Mouse (Mus musculus): ENCODE results near the gene Lefty1. TPM values are rescaled to one million over a fixed set of nuclear protein-coding genes. Genes with fewer than 3 reads are reported as not detected.

Lefty1 gene
- polyA plus RNA-seq, 2 experiments: 4.9 to 9.5 TPM

GRCm38 (mm10) chr1:180941726-180942125 is 6.9 kb downstream of the Lefty1 start:
- peaks cover 41 to 48% of the 10 kb centered on the region in 2 experiments for H3K4me1 ChIP-seq (replicated peaks; ENCODE audit: control insufficient read depth in 2 of 2, insufficient read depth in 2 of 2, low read length in 1 of 2)
- peak overlapping the region; percentile 84 for H3K27ac ChIP-seq
- DNase-seq (ENCODE audit: low read depth in 3 of 3, low spot score in 3 of 3): no peak
- 4% methylated on average over 18 of the region's 18 CpGs for WGBS (ENCODE audit: insufficient replicate concordance)
- H3K4me2 ChIP-seq (ENCODE audit: low read depth): peak overlapping the region; percentile 100
- peak; percentile 7; the same call in 1 of the 2 replicates for ATAC-seq (ENCODE audit: insufficient read depth)
- H3K9me3 ChIP-seq (ENCODE audit: control insufficient read depth, low read length): no peaks in the 10 kb centered on the region
- peak overlapping the region; percentile 95 for H3K9ac ChIP-seq (replicated peaks)
- peak overlapping the region; percentile 65 to 98 for H3K4me3 ChIP-seq (ENCODE audit: insufficient read depth in 1 of 2, low read depth in 2 of 2, low read length in 2 of 2)
- TF ChIP-seq CTCF (IDR thresholded peaks at IDR 0.05; ENCODE audit: low read depth) (no peak), EP300 (IDR thresholded peaks at IDR 0.05; ENCODE audit: low read depth) (no peak)
- no peaks in the 10 kb centered on the region for H3K36me3 ChIP-seq (replicated peaks; ENCODE audit: control insufficient read depth, insufficient read depth, low read depth)
- H3K27me3 ChIP-seq (ENCODE audit: control insufficient read depth, insufficient read depth, low read length): no peaks in the 10 kb centered on the region

- ATAC-seq (ENCODE audit: insufficient read depth): peak; percentile 60
- DNase-seq (ENCODE audit: low read depth in 3 of 3, low spot score in 3 of 3): peak in 2 of 3 experiments; percentile 61
- H3K36me3 ChIP-seq (replicated peaks; ENCODE audit: control insufficient read depth, insufficient read depth, low read depth): no peaks in the 10 kb centered on the region
- no peaks in the 10 kb centered on the region for H3K9me3 ChIP-seq (ENCODE audit: control insufficient read depth, low read length)
- H3K27ac ChIP-seq: peak within 1 kb of the TSS; percentile 84
- H3K4me2 ChIP-seq (ENCODE audit: low read depth): peak within 1 kb of the TSS; percentile 100
- peak within 1 kb of the TSS; percentile 95 for H3K9ac ChIP-seq (replicated peaks)
- H3K4me1 ChIP-seq (replicated peaks; ENCODE audit: control insufficient read depth in 2 of 2, insufficient read depth in 2 of 2, low read length in 1 of 2): peaks cover 39 to 50% of the 10 kb centered on the region in 2 experiments
- under 1% methylated on average over 73 of the region's 73 CpGs for WGBS (ENCODE audit: insufficient replicate concordance)
- TF ChIP-seq EP300 (IDR thresholded peaks at IDR 0.05; ENCODE audit: low read depth) (no peak), CTCF (IDR thresholded peaks at IDR 0.05; ENCODE audit: low read depth) (no peak)
- H3K27me3 ChIP-seq (ENCODE audit: control insufficient read depth, insufficient read depth, low read length): no peaks in the 10 kb centered on the region
- peak within 1 kb of the TSS; percentile 65 to 98 for H3K4me3 ChIP-seq (ENCODE audit: insufficient read depth in 1 of 2, low read depth in 2 of 2, low read length in 2 of 2)
Measured at GRCm38 (mm10) chr1:180942166-180943031, 7.6 kb downstream of the Lefty1 start, which contains the start of gene Tmem63a. TSS of gene Tmem63a (plus strand) at chr1:180942344.

- Histone ChIP-seq H3K4me2 (ENCODE audit: low read depth) (peak overlapping the region; percentile 100), H3K9ac (replicated peaks) (peak overlapping the region; percentile 95), H3K36me3 (replicated peaks; ENCODE audit: control insufficient read depth, insufficient read depth, low read depth) (no peaks in the 10 kb centered on the region), H3K9me3 (ENCODE audit: control insufficient read depth, low read length) (no peaks in the 10 kb centered on the region), H3K27me3 (ENCODE audit: control insufficient read depth, insufficient read depth, low read length) (no peaks in the 10 kb centered on the region), H3K4me1 (replicated peaks; ENCODE audit: control insufficient read depth in 2 of 2, insufficient read depth in 2 of 2, low read length in 1 of 2) (peaks cover 34 to 43% of the 10 kb centered on the region in 2 experiments), H3K4me3 (ENCODE audit: insufficient read depth in 1 of 2, low read depth in 2 of 2, low read length in 2 of 2) (peak overlapping the region; percentile 65 to 98), H3K27ac (peak overlapping the region; percentile 84)
- WGBS (ENCODE audit: insufficient replicate concordance): 53% methylated on average over 11 of the region's 11 CpGs
- ATAC-seq (ENCODE audit: insufficient read depth) (no peak), DNase-seq (ENCODE audit: low read depth in 3 of 3, low spot score in 3 of 3) (no peak)
- TF ChIP-seq CTCF (IDR thresholded peaks at IDR 0.05; ENCODE audit: low read depth): no peak
- TF ChIP-seq EP300 (IDR thresholded peaks at IDR 0.05; ENCODE audit: low read depth): no peak
Measured at GRCm38 (mm10) chr1:180943032-180943644, 8.3 kb downstream of the Lefty1 start.

- Histone ChIP-seq H3K9ac (replicated peaks) (no peak overlapping the region), H3K4me3 (ENCODE audit: insufficient read depth in 1 of 2, low read depth in 2 of 2, low read length in 2 of 2) (no peak overlapping the region), H3K9me3 (ENCODE audit: control insufficient read depth, low read length) (no peaks in the 10 kb centered on the region), H3K27ac (peak overlapping the region; percentile 84), H3K27me3 (ENCODE audit: control insufficient read depth, insufficient read depth, low read length) (no peaks in the 10 kb centered on the region), H3K4me1 (replicated peaks; ENCODE audit: control insufficient read depth in 2 of 2, insufficient read depth in 2 of 2, low read length in 1 of 2) (peaks cover 34 to 43% of the 10 kb centered on the region in 2 experiments), H3K36me3 (replicated peaks; ENCODE audit: control insufficient read depth, insufficient read depth, low read depth) (no peaks in the 10 kb centered on the region; the same call in 1 of the 2 replicates), H3K4me2 (ENCODE audit: low read depth) (0 out of 2 replicates have a peak overlapping the region, but pooled peaks have one; percentile 1)
- ATAC-seq (ENCODE audit: insufficient read depth) (no peak), DNase-seq (ENCODE audit: low read depth in 3 of 3, low spot score in 3 of 3) (no peak)
- whole genome bisulfite sequencing (ENCODE audit: insufficient replicate concordance): 46% methylated on average over 1 of the region's 1 CpGs
- TF ChIP-seq CTCF (IDR thresholded peaks at IDR 0.05; ENCODE audit: low read depth) (0 out of 2 replicates have a peak, but pooled peaks have one; percentile 29), EP300 (IDR thresholded peaks at IDR 0.05; ENCODE audit: low read depth) (no peak)
Measured at GRCm38 (mm10) chr1:180943896-180944295, 9.1 kb downstream of the Lefty1 start.

Measured in liver, embryonic 14.5 days (tissue).